Mouse (Mus musculus) frontal cortex, postnatal 25 days (tissue): Measurements from ENCODE around the gene Cdkn1a.
A peak's percentile ranks its signal among the peaks of the same experiment; 100 is the strongest.
"Not testable (repeated sequence)": the region's sequence is repeated elsewhere in the genome, so short reads cannot be mapped to it uniquely, and the experiment has no call there.

Source experiments
- DNase-seq, 2 experiments: peaks; one replicate each; pipeline ENCODE4 v3.0.0; 2022; ENCODE audit warnings: low spot score in 2 of 2

Cdkn1a gene

GRCm38 (mm10) chr17:29090776-29091175, at the start of gene Cdkn1a:
Gene Cdkn1a, plus strand, starts transcription at chr17:29090976.
- no peak for DNase-seq

DNA sequence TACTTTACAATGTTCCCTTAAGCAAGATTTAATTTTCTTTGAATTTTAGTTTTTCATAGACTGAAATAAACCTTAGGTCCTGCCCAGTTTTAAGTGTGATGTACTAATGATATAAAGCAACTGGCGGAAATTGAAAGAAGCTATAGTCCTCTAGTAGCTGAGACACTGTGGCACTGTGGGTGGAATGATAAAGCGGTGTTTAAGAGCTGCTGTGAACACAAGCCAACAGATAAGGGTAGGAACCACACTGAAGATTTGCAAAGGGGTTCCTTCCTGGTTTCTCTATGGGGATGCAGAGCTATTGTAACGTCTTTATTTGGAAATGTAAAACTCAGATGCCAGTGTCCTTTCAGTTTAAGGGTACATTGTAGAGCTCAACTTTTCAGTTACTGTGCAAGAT, 49.1 kb upstream of the Cdkn1a start:
- not testable (repeated sequence) for DNase-seq

DNA sequence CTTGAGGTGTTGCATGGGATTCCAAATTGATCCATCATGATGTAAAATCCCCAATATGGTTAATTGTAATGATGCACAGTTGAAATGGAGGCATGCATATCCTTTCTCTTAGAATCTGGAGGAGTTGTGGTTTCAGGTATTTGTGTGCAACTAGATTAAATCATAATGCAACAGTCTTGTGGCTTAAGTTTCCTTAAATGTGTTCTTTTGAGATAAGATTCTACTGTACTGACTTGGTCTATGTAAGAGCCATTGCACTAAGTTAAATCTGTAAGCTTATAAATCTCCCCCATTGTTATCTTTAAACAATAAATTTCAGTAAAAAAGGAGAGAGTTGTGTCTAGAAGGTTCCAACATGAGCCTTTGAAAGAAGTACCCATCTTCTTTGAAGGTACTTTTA, 48.2 kb upstream of the Cdkn1a start:
- no peak for DNase-seq

- no peak for DNase-seq
Observed at GRCm38 (mm10) chr17:29043583-29043982, 47.2 kb upstream of the Cdkn1a start.

DNA sequence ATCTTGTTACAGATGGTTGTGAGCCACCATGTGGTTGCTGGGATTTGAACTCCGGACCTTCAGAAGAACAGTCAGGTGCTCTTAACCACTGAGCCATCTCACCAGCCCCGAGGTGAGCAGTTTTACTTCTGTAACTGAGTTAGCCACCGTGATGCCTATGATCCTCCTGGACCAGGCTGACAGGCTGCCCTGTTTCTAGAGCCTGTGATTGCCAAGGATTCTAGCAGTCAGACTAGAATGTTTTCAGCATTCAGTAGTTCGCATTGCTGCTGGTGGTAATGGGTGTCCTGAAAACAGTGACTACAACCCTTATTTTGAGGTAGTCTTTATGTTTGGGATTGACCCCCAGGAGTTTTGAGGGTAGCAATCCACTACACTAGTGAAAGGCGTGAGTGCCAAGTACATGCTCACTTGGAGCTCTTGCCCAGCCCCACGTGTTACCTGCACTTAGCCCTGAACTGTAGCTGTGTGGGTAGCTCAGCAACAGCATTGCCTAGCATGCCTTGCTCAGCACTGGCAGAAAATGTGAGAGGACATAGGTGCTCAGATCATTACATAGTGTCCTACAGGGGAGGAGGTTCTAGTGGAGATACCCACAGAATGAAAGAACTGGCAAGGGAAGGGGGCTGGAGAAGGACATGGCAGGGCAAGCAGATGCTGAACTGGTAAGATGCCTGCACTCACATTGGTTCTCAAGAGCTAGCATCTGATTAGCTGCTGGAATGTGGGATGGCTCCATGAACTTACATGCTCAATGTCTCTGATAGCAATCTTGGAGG, 46.4 kb upstream of the Cdkn1a start:
- DNase-seq, result no peak

DNA sequence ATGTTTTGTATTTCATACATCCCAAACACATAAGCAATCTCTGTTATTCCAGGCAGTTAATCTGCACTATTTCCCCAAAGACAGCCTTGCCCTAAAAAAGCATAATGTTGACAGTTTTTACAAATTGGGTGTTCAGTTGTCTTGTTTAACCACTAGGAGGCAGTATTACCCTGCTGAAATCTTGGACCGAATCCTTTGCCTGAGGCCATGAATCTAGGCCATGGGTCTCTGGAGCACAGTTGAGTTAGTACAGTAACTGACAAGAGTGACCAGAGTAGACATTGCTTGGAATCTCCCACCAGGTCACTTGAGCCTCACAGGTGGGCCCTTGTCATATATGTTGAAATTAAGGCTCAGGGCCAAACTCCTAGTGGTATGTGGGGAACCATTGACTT, 45.9 kb upstream of the Cdkn1a start:
- DNase-seq, result no peak

GRCm38 (mm10) chr17:29045741-29046530, 44.8 kb upstream of the Cdkn1a start:
- no peak for DNase-seq

DNA sequence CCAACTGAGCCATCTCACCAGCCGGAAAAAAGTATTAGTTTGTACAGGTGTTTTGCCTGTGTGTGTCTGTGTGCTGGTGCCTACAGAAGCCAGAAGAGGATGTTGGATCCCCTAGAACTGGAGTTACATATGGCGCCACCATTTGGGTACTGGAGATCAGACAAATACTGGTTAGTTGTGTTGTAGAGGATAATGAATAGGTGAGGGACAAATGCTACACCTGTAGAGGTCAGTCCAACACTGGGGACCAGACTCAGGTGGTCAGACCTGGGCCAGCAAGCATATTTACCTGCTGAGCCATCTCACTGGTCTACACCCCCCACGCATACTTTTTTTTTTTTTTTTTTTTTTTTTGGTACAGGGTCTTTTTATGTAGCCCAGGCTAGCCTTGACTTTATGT, 43.9 kb upstream of the Cdkn1a start:
- no peak for DNase-seq

- no peak for DNase-seq
Observed at GRCm38 (mm10) chr17:29047697-29048514, 42.9 kb upstream of the Cdkn1a start.

GRCm38 (mm10) chr17:29048748-29049507, 41.8 kb upstream of the Cdkn1a start:
- DNase-seq, result peak; percentile 86 to 93

DNA sequence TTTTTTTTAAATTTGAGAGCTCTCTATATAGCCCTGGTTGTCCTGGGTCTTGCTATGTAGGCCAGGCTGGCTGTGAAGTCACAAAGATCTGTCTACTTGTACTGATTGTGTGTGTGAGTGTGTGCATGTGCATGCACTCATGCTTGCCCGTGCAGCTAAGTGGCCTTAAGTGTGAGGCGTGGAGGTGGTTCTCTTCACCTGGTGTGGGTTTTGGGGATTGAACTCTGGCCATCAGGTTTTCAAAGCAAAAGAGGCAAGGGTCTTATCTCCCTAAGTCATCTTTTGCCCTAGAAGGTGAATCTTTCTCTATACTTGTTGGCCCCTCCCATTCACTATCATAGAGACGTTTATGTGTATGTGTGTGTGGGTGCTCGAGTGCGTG, 41.3 kb upstream of the Cdkn1a start:
- DNase-seq, result no peak

DNA sequence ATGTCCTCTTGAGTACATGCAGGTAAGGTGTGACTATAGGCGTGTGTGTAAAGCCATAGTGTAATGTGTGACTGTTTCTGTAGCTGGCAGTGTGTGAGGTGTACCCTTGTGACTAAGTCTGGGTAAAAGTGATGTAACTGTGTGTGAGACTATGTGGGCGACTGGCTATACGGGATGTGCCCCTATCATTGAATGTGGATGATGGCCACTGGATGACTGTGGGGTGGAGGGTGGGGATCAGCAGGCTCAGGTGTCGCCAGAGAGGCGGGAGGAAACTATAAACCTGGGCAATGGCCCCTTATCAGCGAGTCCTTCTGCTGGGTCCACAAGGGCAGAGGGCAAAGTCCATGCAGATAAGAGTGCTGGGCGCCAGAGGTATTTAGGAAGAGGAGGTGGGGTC, 40.9 kb upstream of the Cdkn1a start:
- DNase-seq, result no peak

- no peak for DNase-seq
Observed at GRCm38 (mm10) chr17:29050791-29051190, 40.0 kb upstream of the Cdkn1a start.

- DNase-seq, result no peak
Observed at GRCm38 (mm10) chr17:29053067-29053466, 37.7 kb upstream of the Cdkn1a start.

GRCm38 (mm10) chr17:29053841-29054240, 36.9 kb upstream of the Cdkn1a start:
- DNase-seq, result no peak

DNA sequence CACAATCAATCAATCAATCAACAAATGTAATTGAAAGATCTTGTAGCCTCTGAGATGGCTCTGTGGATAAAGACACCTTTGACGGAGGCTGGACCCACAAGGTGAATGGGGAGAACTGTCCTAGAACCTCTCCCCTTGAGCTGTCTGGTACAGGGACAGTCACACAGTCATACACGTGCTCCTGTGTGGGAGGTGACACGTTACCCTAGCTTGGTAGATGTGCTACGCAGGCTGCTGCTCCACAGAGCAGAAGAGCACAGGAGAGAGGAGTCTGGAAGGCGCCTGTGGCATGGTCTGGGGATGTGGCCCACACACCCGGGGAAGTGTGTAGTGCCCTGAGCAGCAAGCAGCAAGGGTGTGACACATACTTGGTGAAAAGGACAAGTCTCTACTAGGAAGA, 36.3 kb upstream of the Cdkn1a start:
- DNase-seq, result no peak

GRCm38 (mm10) chr17:29055586-29055985, 35.2 kb upstream of the Cdkn1a start:
- no peak for DNase-seq

DNA sequence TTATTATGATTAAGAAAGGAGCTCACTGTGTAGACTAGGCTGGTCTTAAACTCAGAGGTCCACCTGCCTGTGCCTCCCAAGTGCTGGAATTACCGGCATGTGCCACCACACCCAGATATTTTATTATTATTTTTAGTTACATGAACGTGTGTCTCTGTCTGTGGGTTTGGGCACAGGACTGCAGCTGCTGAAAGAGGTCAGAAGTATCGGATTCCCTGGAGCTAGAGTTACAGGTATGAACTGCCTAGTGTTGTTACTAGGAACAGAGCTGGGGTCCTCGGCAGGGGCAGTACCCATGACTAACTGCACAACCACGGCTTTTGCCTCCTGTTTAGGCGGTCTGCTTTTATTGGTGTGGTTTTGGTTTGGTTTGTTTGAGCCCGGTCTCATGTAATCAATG, 34.6 kb upstream of the Cdkn1a start:
- DNase-seq, result no peak

DNA sequence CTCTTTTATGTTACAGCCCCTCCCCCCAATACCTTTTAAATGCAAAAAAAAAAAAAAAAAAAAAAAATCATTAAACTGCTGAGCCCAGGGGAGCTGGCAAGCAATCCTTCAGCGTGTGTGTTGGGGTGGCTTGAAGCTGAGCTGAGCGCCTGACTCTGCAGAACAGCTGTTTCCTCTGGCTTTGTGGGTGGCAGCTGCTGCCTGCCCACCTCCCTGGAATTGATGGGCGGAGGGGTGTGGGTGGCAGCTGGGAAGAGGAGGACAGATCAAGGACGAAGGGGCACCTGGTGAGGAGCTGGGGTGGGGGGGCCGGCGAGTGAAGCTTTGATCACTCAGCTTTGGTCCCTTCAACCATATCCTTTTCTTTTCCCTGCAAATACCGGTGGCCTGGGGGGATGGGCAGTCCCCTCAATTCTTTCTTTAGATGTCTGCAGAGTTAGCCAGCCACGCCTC, 34.1 kb upstream of the Cdkn1a start:
- no peak for DNase-seq

- DNase-seq, result no peak
Observed at GRCm38 (mm10) chr17:29057361-29057890, 33.4 kb upstream of the Cdkn1a start.

GRCm38 (mm10) chr17:29057961-29058360, 32.8 kb upstream of the Cdkn1a start:
- DNase-seq, result no peak
